Mouse (Mus musculus) myocyte (in vitro differentiated cells): ENCODE data around the gene Natd1. TPM values are rescaled to one million over a fixed set of nuclear protein-coding genes. Genes with fewer than 3 reads are reported as not detected.

Source experiments
- H3K27me3 ChIP-seq: one replicate; pipeline ENCODE4 v1.6.1; 2011; ENCODE audit not compliant: control insufficient read depth, insufficient read depth, insufficient read length
- H3K36me3 ChIP-seq: one replicate; pipeline ENCODE4 v1.6.1; 2011; ENCODE audit not compliant: control insufficient read depth, insufficient read depth
- H3K4me2 ChIP-seq: one replicate; pipeline ENCODE4 v1.6.1; 2011; ENCODE audit warnings: low read depth, control low read depth
- H3K4me3 ChIP-seq: one replicate; pipeline ENCODE4 v1.5.1; 2011; ENCODE audit warnings: mild to moderate bottlenecking, control low read depth, moderate library complexity
- H3K79me2 ChIP-seq: one replicate; pipeline ENCODE4 v1.6.1; 2011; ENCODE audit not compliant: control insufficient read depth, insufficient read depth
- H3ac ChIP-seq: one replicate; pipeline ENCODE4 v1.6.1; 2011; ENCODE audit not compliant: control insufficient read depth, insufficient read length
- CEBPB ChIP-seq: IDR thresholded peaks from 2 replicates; pipeline ENCODE4 v1.6.1; 2011; ENCODE audit warnings: mild to moderate bottlenecking, moderate library complexity; ENCODE audit not compliant: poor library complexity, insufficient read depth, severe bottlenecking
- E2F4 ChIP-seq: IDR thresholded peaks from one replicate; pipeline ENCODE4 v1.6.1; 2011; ENCODE audit warnings: mild to moderate bottlenecking, control low read depth, moderate library complexity; ENCODE audit not compliant: insufficient read depth
- MAX ChIP-seq: IDR thresholded peaks from one replicate; pipeline ENCODE4 v1.6.1; 2011; ENCODE audit warnings: low read depth, mild to moderate bottlenecking, control low read depth
- MYOD1 ChIP-seq, 3 experiments: IDR thresholded peaks; one replicate each; pipeline ENCODE4 v1.6.1; 2011; ENCODE audit warnings: control low read depth in 2 of 3, low read depth in 2 of 3, mild to moderate bottlenecking in 2 of 3, moderate library complexity in 1 of 3; ENCODE audit not compliant: insufficient read length in 2 of 3, control insufficient read depth in 1 of 3
- MYOG ChIP-seq, 3 experiments: IDR thresholded peaks; one replicate each; pipeline ENCODE4 v1.6.1; 2011; ENCODE audit warnings: control low read depth in 2 of 3, low read depth in 2 of 3, mild to moderate bottlenecking in 2 of 3; ENCODE audit not compliant: insufficient read length in 2 of 3, control insufficient read depth in 1 of 3, insufficient read depth in 1 of 3
- POLR2A ChIP-seq: IDR thresholded peaks from one replicate; pipeline ENCODE4 v1.6.1; 2011; ENCODE audit warnings: low read depth, mild to moderate bottlenecking, control low read depth, moderate library complexity; ENCODE audit not compliant: insufficient read length
- POLR2AphosphoS2 ChIP-seq: IDR thresholded peaks from one replicate; pipeline ENCODE4 v1.6.1; 2011; ENCODE audit warnings: low read depth, control low read depth; ENCODE audit not compliant: insufficient read length
- REST ChIP-seq: IDR thresholded peaks from one replicate; pipeline ENCODE4 v1.6.1; 2011; ENCODE audit warnings: mild to moderate bottlenecking, control low read depth, moderate library complexity; ENCODE audit not compliant: insufficient read depth, insufficient read length
- SRF ChIP-seq: IDR thresholded peaks from one replicate; pipeline ENCODE4 v1.6.1; 2011; ENCODE audit warnings: low read depth; ENCODE audit not compliant: control insufficient read depth, insufficient read length
- TCF12 ChIP-seq: IDR thresholded peaks from one replicate; pipeline ENCODE4 v1.6.1; 2011; ENCODE audit warnings: mild to moderate bottlenecking, control low read depth; ENCODE audit not compliant: poor library complexity, insufficient read depth, severe bottlenecking
- TCF3 ChIP-seq: IDR thresholded peaks from one replicate; pipeline ENCODE4 v1.6.1; 2011; ENCODE audit warnings: low read depth, control low read depth; ENCODE audit not compliant: insufficient read length
- USF1 ChIP-seq: IDR thresholded peaks from one replicate; pipeline ENCODE4 v1.6.1; 2011; ENCODE audit warnings: low read depth, mild to moderate bottlenecking, control low read depth, moderate library complexity
- polyA plus RNA-seq: library from polyadenylated mRNA; unstranded; fragments of >200 nt; fragmentation: generic; extraction: Trizol; gene quantifications from one replicate; pipeline ENCODE4 v1.2.1, GENCODE M21; 2012; ENCODE audit warnings: missing spikeins

Natd1 gene
- polyA plus RNA-seq, 1 experiment, result 20.0 TPM

DNA sequence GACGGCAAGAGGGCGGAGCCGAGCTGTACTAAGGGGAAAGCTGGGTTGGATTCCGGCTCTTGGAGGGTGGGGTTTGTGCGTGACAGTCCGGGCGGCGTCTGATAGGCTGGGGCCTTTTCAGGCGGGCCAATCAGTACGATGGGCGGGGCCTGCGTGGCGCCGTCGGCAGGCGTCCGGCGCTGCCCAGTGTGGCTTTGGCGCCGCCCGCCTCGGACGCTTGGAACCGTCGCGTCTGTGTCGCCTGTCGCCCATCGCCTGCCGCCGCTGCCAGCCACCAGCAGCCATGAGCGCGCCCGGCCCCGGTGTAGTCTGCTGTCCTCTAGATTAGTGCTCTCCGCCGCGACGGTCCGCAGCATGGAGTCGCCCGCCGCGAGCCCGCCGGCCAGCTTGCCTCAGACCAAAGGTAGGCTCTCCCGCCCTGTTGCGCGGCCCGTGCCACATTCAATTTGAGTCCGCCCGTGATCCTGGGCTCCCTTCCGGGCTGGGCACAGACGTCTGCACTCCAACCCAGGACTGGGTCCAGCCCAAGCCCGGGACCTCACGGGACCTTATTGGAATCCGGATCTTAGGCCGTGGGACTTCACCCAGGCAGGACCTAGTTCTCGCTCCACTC is 17.4 kb upstream of the Natd1 start, which contains the start of gene Map2k3:
TSS of gene Map2k3 (plus strand) at position 165 of the 613 bp plus-strand sequence.
- Histone ChIP-seq H3K4me3 (peak within 1 kb of the TSS; percentile 57), H3K27me3 (no peaks in the 10 kb centered on the region), H3K79me2 (peaks cover 50% of the 10 kb centered on the region), H3K36me3 (no peaks in the 10 kb centered on the region), H3ac (peak within 1 kb of the TSS; percentile 39), H3K4me2 (peak within 1 kb of the TSS; percentile 97)
- no peak for TF ChIP-seq E2F4
- no peak for TF ChIP-seq TCF3
- peak; percentile 97 for TF ChIP-seq POLR2AphosphoS2
- no peak for TF ChIP-seq USF1
- no peak for TF ChIP-seq MYOG (IDR thresholded peaks at IDR 0.05; ENCODE audit: control insufficient read depth in 1 of 3, insufficient read depth in 1 of 3, insufficient read length in 2 of 3, low read depth in 2 of 3)
- peak; percentile 98 for TF ChIP-seq POLR2A
- TF ChIP-seq REST, result peak; percentile 36
- no peak for TF ChIP-seq CEBPB
- no peak for TF ChIP-seq MYOD1 (IDR thresholded peaks at IDR 0.05; ENCODE audit: control insufficient read depth in 1 of 3, insufficient read length in 2 of 3, low read depth in 2 of 3)
- TF ChIP-seq SRF, result no peak
- TF ChIP-seq MAX, result no peak
- no peak for TF ChIP-seq TCF12

DNA sequence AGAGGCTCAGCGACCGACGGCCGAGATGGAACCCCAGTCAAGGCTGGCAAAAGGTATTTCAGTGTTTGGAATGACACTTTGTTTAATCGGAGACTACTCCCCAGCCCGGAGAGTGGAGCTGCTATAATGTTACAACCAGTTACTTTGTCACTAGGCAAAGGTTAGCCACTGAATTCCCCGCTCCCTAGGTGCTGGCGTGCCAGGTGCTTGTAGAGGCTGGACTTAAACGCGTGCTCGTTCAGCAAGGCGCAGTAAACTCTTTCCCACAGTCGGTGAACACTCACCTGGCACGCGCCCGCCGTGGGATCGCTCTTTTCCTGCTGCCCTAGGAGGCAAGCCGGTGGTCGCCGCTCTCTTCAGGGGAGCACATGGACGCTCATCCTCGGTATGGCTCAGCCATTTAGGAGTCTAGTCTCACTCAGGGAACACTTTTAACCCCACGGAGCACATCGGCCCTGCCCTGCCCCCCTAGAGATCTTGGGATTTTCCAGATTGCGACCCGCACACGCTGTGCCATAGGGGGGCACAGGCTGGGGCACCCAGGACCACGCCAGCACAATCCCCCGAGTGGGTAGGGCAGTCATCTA is 16.8 kb upstream of the Natd1 start:
- Histone ChIP-seq H3ac (peak overlapping the region; percentile 39), H3K36me3 (no peaks in the 10 kb centered on the region), H3K4me2 (peak overlapping the region; percentile 83), H3K79me2 (peaks cover 44% of the 10 kb centered on the region), H3K27me3 (no peaks in the 10 kb centered on the region), H3K4me3 (peak overlapping the region; percentile 57)
- TF ChIP-seq TCF12 (no peak), E2F4 (no peak), POLR2AphosphoS2 (no peak), MYOG (IDR thresholded peaks at IDR 0.05; ENCODE audit: control insufficient read depth in 1 of 3, insufficient read depth in 1 of 3, insufficient read length in 2 of 3, low read depth in 2 of 3) (no peak), REST (no peak), CEBPB (no peak), POLR2A (no peak), MAX (no peak), MYOD1 (IDR thresholded peaks at IDR 0.05; ENCODE audit: control insufficient read depth in 1 of 3, insufficient read length in 2 of 3, low read depth in 2 of 3) (no peak), USF1 (no peak), SRF (no peak), TCF3 (no peak)

DNA sequence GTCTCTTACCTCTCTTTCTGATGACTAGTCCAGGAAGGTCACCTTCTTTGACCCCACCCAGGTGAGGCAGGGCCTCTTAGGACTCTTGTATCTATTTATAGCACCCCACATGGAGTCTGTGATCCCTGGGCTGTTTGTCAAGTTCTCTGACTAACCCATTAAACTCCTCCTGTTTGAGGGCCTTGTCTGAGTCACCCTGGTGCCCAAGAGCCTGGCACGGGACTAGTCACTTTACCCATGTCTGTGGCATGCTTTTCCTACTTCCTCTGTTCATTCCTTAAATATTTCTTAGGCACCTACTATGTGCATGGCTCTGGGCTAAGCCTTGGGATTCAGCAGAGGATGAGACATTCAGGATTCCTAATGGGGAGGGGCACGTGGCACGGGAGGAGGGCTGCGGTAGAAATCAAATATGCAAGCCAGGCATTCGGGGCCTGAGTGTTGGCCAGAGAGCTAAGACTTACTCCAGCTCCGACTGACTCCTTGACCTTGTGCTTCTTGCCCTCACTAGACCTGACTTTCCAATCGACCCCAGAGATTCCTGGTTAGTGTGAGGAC is 16.3 kb upstream of the Natd1 start:
- Histone ChIP-seq H3ac (peak overlapping the region; percentile 39), H3K4me3 (peak overlapping the region; percentile 57), H3K4me2 (peak overlapping the region; percentile 83), H3K27me3 (no peaks in the 10 kb centered on the region), H3K79me2 (peaks cover 38% of the 10 kb centered on the region), H3K36me3 (no peaks in the 10 kb centered on the region)
- peak; percentile 66 for TF ChIP-seq USF1
- no peak for TF ChIP-seq MYOG (IDR thresholded peaks at IDR 0.05; ENCODE audit: control insufficient read depth in 1 of 3, insufficient read depth in 1 of 3, insufficient read length in 2 of 3, low read depth in 2 of 3)

DNA sequence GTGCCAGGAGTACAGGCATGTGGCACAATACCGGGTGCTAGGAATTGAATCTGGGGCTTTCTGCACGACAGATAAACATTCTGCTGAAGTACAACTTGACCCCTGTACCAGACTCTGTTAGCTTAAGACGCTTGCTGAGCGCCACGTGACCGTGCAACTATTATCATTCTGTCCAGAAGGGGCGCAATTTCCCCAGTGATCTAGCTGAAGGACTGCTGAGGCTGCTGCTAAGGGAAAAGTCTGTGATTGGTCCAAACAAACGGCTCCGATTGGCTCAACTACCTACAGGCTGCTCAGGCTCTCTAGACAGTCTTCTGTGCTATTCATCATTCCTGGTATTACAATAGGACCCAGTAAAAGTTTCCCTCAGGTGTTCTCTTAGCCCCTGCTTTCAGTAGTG is 12.7 kb upstream of the Natd1 start:
- peak overlapping the region; percentile 0 for H3K4me3 ChIP-seq
- H3K27me3 ChIP-seq, result no peaks in the 10 kb centered on the region
- H3K4me2 ChIP-seq, result peak overlapping the region; percentile 70
- TF ChIP-seq SRF (no peak), USF1 (peak; percentile 91), TCF3 (no peak), REST (no peak), E2F4 (no peak), MYOD1 (IDR thresholded peaks at IDR 0.05; ENCODE audit: control insufficient read depth in 1 of 3, insufficient read length in 2 of 3, low read depth in 2 of 3) (no peak)
- H3K36me3 ChIP-seq, result no peaks in the 10 kb centered on the region
- peaks cover 3% of the 10 kb centered on the region for H3K79me2 ChIP-seq
- H3ac ChIP-seq, result no peak overlapping the region

DNA sequence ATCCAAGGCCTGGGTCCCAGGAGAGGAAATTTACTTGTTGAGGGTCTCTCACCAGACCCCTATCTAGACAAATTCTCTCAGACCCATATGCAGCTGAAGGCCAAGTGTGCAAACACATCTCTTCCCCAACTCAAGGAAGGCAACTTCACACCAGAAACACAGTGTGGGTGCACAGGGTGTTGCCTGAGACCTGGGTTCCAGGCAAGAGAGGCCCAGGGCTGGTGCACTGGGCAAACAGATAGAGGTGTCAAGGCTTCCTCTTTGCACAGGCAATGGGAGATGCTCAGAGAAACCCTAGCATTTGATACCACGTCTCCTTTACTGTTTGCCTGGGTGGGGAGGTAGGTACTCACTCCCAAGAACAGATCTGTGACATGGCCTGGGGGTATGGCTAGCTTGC is 10.4 kb upstream of the Natd1 start:
- no peaks in the 10 kb centered on the region for H3K79me2 ChIP-seq
- H3ac ChIP-seq, result no peak overlapping the region
- no peak overlapping the region for H3K4me2 ChIP-seq
- H3K36me3 ChIP-seq, result peaks cover 4% of the 10 kb centered on the region
- H3K4me3 ChIP-seq, result no peak overlapping the region
- H3K27me3 ChIP-seq, result no peaks in the 10 kb centered on the region
- TF ChIP-seq MAX (no peak), TCF12 (no peak), USF1 (no peak), POLR2A (no peak), POLR2AphosphoS2 (no peak), E2F4 (no peak), TCF3 (no peak), MYOD1 (IDR thresholded peaks at IDR 0.05; ENCODE audit: control insufficient read depth in 1 of 3, insufficient read length in 2 of 3, low read depth in 2 of 3) (no peak), CEBPB (no peak), REST (no peak), SRF (no peak), MYOG (IDR thresholded peaks at IDR 0.05; ENCODE audit: control insufficient read depth in 1 of 3, insufficient read depth in 1 of 3, insufficient read length in 2 of 3, low read depth in 2 of 3) (no peak)
